Mouse (Mus musculus) Patski (cell line): ENCODE results near the gene Tmem115. TPM values are rescaled to one million over a fixed set of nuclear protein-coding genes. Genes with fewer than 3 reads are reported as not detected.
"Not testable (repeated sequence)": the region's sequence is repeated elsewhere in the genome, so short reads cannot be mapped to it uniquely, and the experiment has no call there.

Experiments used
- ATAC-seq: fragments of 100-300 bp; one replicate; pipeline ENCODE4 v1.8.0; 2021
- CTCF ChIA-PET: fragments of 350-600 bp; sonication (Branson Sonifier 250); formaldehyde crosslinking; loops from one replicate; lab custom pipeline; 2022; ENCODE audit warnings: inconsistent platforms; lab: Charles Lee
- POLR2A ChIA-PET: fragments of 350-600 bp; sonication (Branson Sonifier 250); formaldehyde crosslinking; loops from one replicate; lab custom pipeline; 2022; ENCODE audit warnings: antibody characterized with exemption, inconsistent platforms; lab: Charles Lee
- DNase-seq: peaks from one replicate; pipeline ENCODE4 v3.0.0-alpha.2; 2011; ENCODE audit warnings: low read depth, low spot score
- H3K27me3 ChIP-seq: fragments of 371-371 bp; one replicate; pipeline ENCODE4 v1.5.1; 2021
- CTCF ChIP-seq: fragments of 100-300 bp; IDR thresholded peaks from one replicate; pipeline ENCODE4 v1.5.1; 2021
- in situ Hi-C: fragments of 300-500 bp; cut with MboI; formaldehyde crosslinking; loops from 3 replicates; pipeline ENCODE4 v1.11.1; 2018; ENCODE audit warnings: low pct_unique_long_range_greater_than_20kb, mixed read lengths
- polyA plus RNA-seq: library from polyadenylated mRNA; unstranded; gene quantifications from one replicate; pipeline ENCODE4 v1.2.3, GENCODE M21; 2021

Gene Tmem115
- polyA plus RNA-seq, 1 experiment from 2014 or later, result 41.1 TPM

- ChIA-PET CTCF (interaction anchor here (1.4 kb wide), 1 partner anchor 90 kb away, joined by 3 read pairs; no protein-coding TSS in a partner anchor), POLR2A (interaction anchor here (1.1 to 2.7 kb wide), 5 partner anchors 8 to 32 kb away, joined by 3 to 10 read pairs (median 5); partner anchors contain the start of genes Cyb561d2, Ifrd2, Nprl2 and Tusc2)
- in situ Hi-C loops, result no loop called here
- peak; percentile 27 for ATAC-seq
- H3K27me3 ChIP-seq, result no peaks in the 10 kb centered on the region
- DNase-seq, result no peak
- TF ChIP-seq CTCF, result no peak
Measured at GRCm38 (mm10) chr9:107555031-107555457, 21.3 kb downstream of the Tmem115 start.

GRCm38 (mm10) chr9:107555701-107556100, 22.0 kb downstream of the Tmem115 start:
- TF ChIP-seq CTCF, result no peak
- in situ Hi-C loops, result no loop called here
- no peak for DNase-seq
- POLR2A ChIA-PET, result interaction anchor here (0.8 to 1.4 kb wide), 4 partner anchors 8 to 14 kb away, joined by 4 to 5 read pairs (median 4); partner anchors contain the start of genes Cyb561d2 and Nprl2
- no peaks in the 10 kb centered on the region for H3K27me3 ChIP-seq
- CTCF ChIA-PET, result interaction anchor here (1.1 to 1.9 kb wide), 3 partner anchors 11 to 90 kb away, joined by 3 to 8 read pairs (median 3); partner anchors contain the start of gene Hyal2
- no peak for ATAC-seq

- no peaks in the 10 kb centered on the region for H3K27me3 ChIP-seq
- in situ Hi-C loops, result no loop called here
- CTCF ChIA-PET, result interaction anchor here (1.1 to 1.9 kb wide), 3 partner anchors 11 to 89 kb away, joined by 3 to 8 read pairs (median 3); partner anchors contain the start of gene Hyal2
- ATAC-seq (no peak), DNase-seq (no peak)
- no peak for TF ChIP-seq CTCF
- POLR2A ChIA-PET, result interaction anchor here (0.8 to 1.4 kb wide), 3 partner anchors 9 to 74 kb away, joined by 4 read pairs; partner anchors contain the start of genes Cyb561d2 and Nprl2
Measured at GRCm38 (mm10) chr9:107556346-107556745, 22.6 kb downstream of the Tmem115 start.

GRCm38 (mm10) chr9:107563029-107563581, 29.4 kb downstream of the Tmem115 start, which contains the start of gene Tusc2:
Gene Tusc2, plus strand, starts transcription at chr9:107563255.
- ChIA-PET CTCF (no interaction called here), POLR2A (interaction anchor here (0.6 to 2.6 kb wide), 4 partner anchors 9 to 69 kb away, joined by 3 to 9 read pairs (median 5); partner anchors contain the start of gene Hyal3)
- in situ Hi-C loops, result no loop called here

GRCm38 (mm10) chr9:107565556-107565955, 31.8 kb downstream of the Tmem115 start:
- POLR2A ChIA-PET, result interaction anchor here (1.1 kb wide), 1 partner anchor 79 kb away, joined by 3 read pairs; no protein-coding TSS in a partner anchor
- ATAC-seq, H3K27me3 ChIP-seq, DNase-seq, in situ Hi-C loops: not testable (repeated sequence)
- CTCF ChIA-PET, result interaction anchor here (0.8 to 2.5 kb wide), 8 partner anchors 9 to 79 kb away, joined by 3 to 9 read pairs (median 4); partner anchors contain the start of genes Hyal1, Hyal3 and Naa80

More at GRCm38 (mm10) chr9:107563029-107563581, 29.4 kb downstream of the Tmem115 start, which contains the start of gene Tusc2:
- DNase-seq (no peak), ATAC-seq (peak; percentile 99)
- no peaks in the 10 kb centered on the region for H3K27me3 ChIP-seq
- no peak for TF ChIP-seq CTCF

GRCm38 (mm10) chr9:107566041-107566709, 32.4 kb downstream of the Tmem115 start:
- DNase-seq, result no peak
- POLR2A ChIA-PET, result interaction anchor here (1.3 kb wide), 1 partner anchor 23 kb away, joined by 3 read pairs; no protein-coding TSS in a partner anchor
- ATAC-seq, result no peak
- in situ Hi-C loops, result no loop called here
- H3K27me3 ChIP-seq, result no peaks in the 10 kb centered on the region
- TF ChIP-seq CTCF, result no peak
- CTCF ChIA-PET, result interaction anchor here (0.7 to 2.5 kb wide), 11 partner anchors 9 to 79 kb away, joined by 3 to 9 read pairs (median 3); partner anchors contain the start of genes Hyal1, Hyal3 and Naa80

- no peak for TF ChIP-seq CTCF
- in situ Hi-C loops, result no loop called here
- no peak for ATAC-seq
- ChIA-PET POLR2A (interaction anchor here (0.8 to 1.3 kb wide), 2 partner anchors 22 to 700 kb away, joined by 3 to 4 read pairs; no protein-coding TSS in a partner anchor), CTCF (interaction anchor here (0.7 to 2.5 kb wide), 5 partner anchors 10 to 78 kb away, joined by 3 to 9 read pairs (median 3); partner anchors contain the start of genes Hyal3 and Naa80)
- H3K27me3 ChIP-seq, result no peaks in the 10 kb centered on the region
- no peak for DNase-seq
Measured at GRCm38 (mm10) chr9:107566855-107567254, 33.1 kb downstream of the Tmem115 start.

- no peak for ATAC-seq
- no peak for DNase-seq
- no peak for TF ChIP-seq CTCF
- POLR2A ChIA-PET, result interaction anchor here (0.9 to 1.0 kb wide), 2 partner anchors 13 to 73 kb away, joined by 3 to 5 read pairs; no protein-coding TSS in a partner anchor
- CTCF ChIA-PET, result interaction anchor here (2.2 to 4.3 kb wide), 3 partner anchors 11 to 78 kb away, joined by 8 to 19 read pairs (median 8); partner anchors contain the start of genes Hyal3 and Naa80
- in situ Hi-C loops, result no loop called here
- no peaks in the 10 kb centered on the region for H3K27me3 ChIP-seq
Measured at GRCm38 (mm10) chr9:107567702-107568319, 34.1 kb downstream of the Tmem115 start, which contains the start of gene Hyal2. Gene Hyal2, plus strand, starts transcription at chr9:107567945.
